Mouse (Mus musculus) kidney, adult 2 months (tissue): ENCODE data around the gene Znrd1as. TPM values are rescaled to one million over a fixed set of nuclear protein-coding genes. Genes with fewer than 3 reads are reported as not detected.

Experiments
- DNase-seq: peaks from one replicate; pipeline ENCODE4 v3.0.0; 2021
- H3K27ac ChIP-seq: fragments of 200-500 bp; 2 replicates; pipeline ENCODE4 v1.5.1; 2012; ENCODE audit warnings: low read depth, low read length, control low read depth, inconsistent platforms; ENCODE audit not compliant: insufficient read depth
- H3K27me3 ChIP-seq: fragments of 200-500 bp; replicated peaks from 2 replicates; pipeline ENCODE4 v1.6.1; 2012; ENCODE audit warnings: mild to moderate bottlenecking, moderate library complexity, low read length, inconsistent platforms; ENCODE audit not compliant: control insufficient read depth, insufficient read depth
- H3K36me3 ChIP-seq: fragments of 200-500 bp; 2 replicates; pipeline ENCODE4 v1.6.1; 2012; ENCODE audit warnings: mild to moderate bottlenecking, moderate library complexity, low read length, inconsistent platforms; ENCODE audit not compliant: control insufficient read depth, insufficient read depth
- H3K4me1 ChIP-seq: fragments of 200-500 bp; 2 replicates; pipeline ENCODE4 v1.6.1; 2011; ENCODE audit warnings: low read length; ENCODE audit not compliant: control insufficient read depth, insufficient read depth
- H3K4me3 ChIP-seq: fragments of 200-500 bp; 2 replicates; pipeline ENCODE4 v1.5.1; 2011; ENCODE audit warnings: mild to moderate bottlenecking, low read depth, low read length, control low read depth; ENCODE audit not compliant: insufficient read depth
- CTCF ChIP-seq: fragments of 200-500 bp; conservative IDR thresholded peaks from 2 replicates; pipeline ENCODE4 v1.5.1; 2011; ENCODE audit warnings: low read depth, mild to moderate bottlenecking, control low read depth, low read length, moderate library complexity, mixed read lengths; ENCODE audit not compliant: insufficient read depth, insufficient read length
- POLR2A ChIP-seq: fragments of 200-500 bp; IDR thresholded peaks from one replicate; pipeline ENCODE4 v1.6.1; 2011; ENCODE audit warnings: low read depth, low read length, control low read depth
- WGBS: fragments of 180-500 bp; shearing (Covaris S2); methylation state at CpG from one replicate; pipeline ENCODE4 v1.1.7; 2018; 5-methylcytosine and 5-hydroxymethylcytosine counted together
- polyA plus RNA-seq: library from polyadenylated mRNA; depleted of rRNA; stranded (reverse); fragments of >200 nt; gene quantifications from 2 replicates; pipeline ENCODE4 v1.2.3, GENCODE M21; 2012

Znrd1as gene
- polyA plus RNA-seq, 1 experiment = 4.2 TPM

GRCm38 (mm10) chr17:36970316-36970890, 12.0 kb downstream of the Znrd1as start:
- 89% methylated on average over 14 of the region's 14 CpGs for WGBS
- Histone ChIP-seq H3K36me3 (no peaks in the 10 kb centered on the region), H3K27ac (no peak overlapping the region), H3K4me3 (no peak overlapping the region), H3K27me3 (no peaks in the 10 kb centered on the region), H3K4me1 (no peaks in the 10 kb centered on the region)
- DNase-seq = no peak
- TF ChIP-seq POLR2A = no peak
- no peak for TF ChIP-seq CTCF

GRCm38 (mm10) chr17:36971172-36971850, 12.9 kb downstream of the Znrd1as start:
- H3K36me3 ChIP-seq = no peaks in the 10 kb centered on the region
- no peak for DNase-seq
- no peak overlapping the region for H3K4me3 ChIP-seq
- no peaks in the 10 kb centered on the region for H3K4me1 ChIP-seq
- WGBS = 90% methylated on average over 6 of the region's 6 CpGs
- no peak overlapping the region for H3K27ac ChIP-seq
- no peaks in the 10 kb centered on the region for H3K27me3 ChIP-seq
- TF ChIP-seq POLR2A (no peak), CTCF (no peak)

GRCm38 (mm10) chr17:36972791-36973190, 14.4 kb downstream of the Znrd1as start:
- TF ChIP-seq POLR2A (no peak), CTCF (no peak)
- Histone ChIP-seq H3K4me3 (no peak overlapping the region), H3K36me3 (no peaks in the 10 kb centered on the region), H3K27ac (no peak overlapping the region), H3K27me3 (no peaks in the 10 kb centered on the region), H3K4me1 (no peaks in the 10 kb centered on the region)
- DNase-seq = no peak
- WGBS = 73% methylated on average over 3 of the region's 3 CpGs

GRCm38 (mm10) chr17:36973271-36973787, 14.9 kb downstream of the Znrd1as start:
- Histone ChIP-seq H3K4me1 (no peaks in the 10 kb centered on the region), H3K36me3 (no peaks in the 10 kb centered on the region), H3K27me3 (no peaks in the 10 kb centered on the region), H3K4me3 (no peak overlapping the region), H3K27ac (no peak overlapping the region)
- TF ChIP-seq CTCF = no peak
- no peak for TF ChIP-seq POLR2A
- no peak for DNase-seq
- WGBS = 50% methylated on average over 8 of the region's 8 CpGs

- WGBS = 16% methylated on average over 18 of the region's 18 CpGs
- H3K4me3 ChIP-seq = no peak within 1 kb of the TSS
- TF ChIP-seq POLR2A (no peak), CTCF (no peak)
Measured at GRCm38 (mm10) chr17:36981221-36981813, 22.9 kb downstream of the Znrd1as start, which contains the start of gene 2410137M14Rik. Gene 2410137M14Rik, minus strand, starts transcription at chr17:36981237.

GRCm38 (mm10) chr17:36981845-36982244, 23.5 kb downstream of the Znrd1as start:
- TF ChIP-seq POLR2A = no peak
- TF ChIP-seq CTCF = no peak
- H3K36me3 ChIP-seq = no peaks in the 10 kb centered on the region
- no peak overlapping the region for H3K4me3 ChIP-seq
- peaks cover 4% of the 10 kb centered on the region; the same call in 1 of the 2 replicates for H3K4me1 ChIP-seq
- no peak for DNase-seq
- H3K27me3 ChIP-seq = no peaks in the 10 kb centered on the region
- H3K27ac ChIP-seq = no peak overlapping the region
- 16% methylated on average over 4 of the region's 4 CpGs for WGBS

More at GRCm38 (mm10) chr17:36981221-36981813, 22.9 kb downstream of the Znrd1as start, which contains the start of gene 2410137M14Rik:
- no peaks in the 10 kb centered on the region for H3K36me3 ChIP-seq
- peaks cover 4% of the 10 kb centered on the region; the same call in 1 of the 2 replicates for H3K4me1 ChIP-seq
- no peak within 1 kb of the TSS for H3K27ac ChIP-seq
- DNase-seq = no peak
- no peaks in the 10 kb centered on the region for H3K27me3 ChIP-seq
